Mouse (Mus musculus): Measurements from ENCODE around the gene Lrfn3. TPM values are rescaled to one million over a fixed set of nuclear protein-coding genes. Genes with fewer than 3 reads are reported as not detected.

Gene Lrfn3
- polyA plus RNA-seq, 1 experiment from 2014 or later: 2.1 TPM

GRCm38 (mm10) chr7:30322865-30323264, 39.7 kb downstream of the Lrfn3 start:
- Histone ChIP-seq H3K4me3 (peak overlapping the region; percentile 82), H3K4me2 (peak overlapping the region; percentile 94), H3K27me3 (replicated peaks) (peaks cover 12% of the 10 kb centered on the region), H3K9ac (peak overlapping the region; percentile 65), H3K4me1 (peaks cover 32% of the 10 kb centered on the region), H3K36me3 (no peaks in the 10 kb centered on the region), H3K9me3 (replicated peaks) (no peaks in the 10 kb centered on the region), H3K27ac (peak overlapping the region; percentile 87)
- 0 out of 2 replicates have a peak, but pooled peaks have one; percentile 1 for ATAC-seq
- 11% methylated on average over 6 of the region's 6 CpGs for WGBS (ENCODE audit: insufficient replicate concordance)

GRCm38 (mm10) chr7:30322285-30322667, 40.3 kb downstream of the Lrfn3 start:
- H3K36me3 ChIP-seq: no peaks in the 10 kb centered on the region
- peaks cover 6% of the 10 kb centered on the region for H3K27me3 ChIP-seq (replicated peaks)
- H3K9me3 ChIP-seq (replicated peaks): no peaks in the 10 kb centered on the region
- H3K4me2 ChIP-seq: peak overlapping the region; percentile 94
- ATAC-seq: peak; percentile 97
- peak overlapping the region; percentile 87 for H3K27ac ChIP-seq
- H3K4me1 ChIP-seq: peaks cover 32% of the 10 kb centered on the region
- WGBS (ENCODE audit: insufficient replicate concordance): 0% methylated on average over 20 of the region's 20 CpGs
- peak overlapping the region; percentile 86 for H3K9ac ChIP-seq
- H3K4me3 ChIP-seq: peak overlapping the region; percentile 82

GRCm38 (mm10) chr7:30321539-30322284, 40.9 kb downstream of the Lrfn3 start, which contains the start of gene E130208F15Rik:
Gene E130208F15Rik, plus strand, starts transcription at chr7:30321740.
- H3K9ac ChIP-seq: peak within 1 kb of the TSS; percentile 86
- under 1% methylated on average over 63 of the region's 63 CpGs for WGBS (ENCODE audit: insufficient replicate concordance)
- H3K4me1 ChIP-seq: peaks cover 32% of the 10 kb centered on the region
- H3K4me2 ChIP-seq: peak within 1 kb of the TSS; percentile 94
- peaks cover 3% of the 10 kb centered on the region; the same call in 1 of the 2 replicates for H3K27me3 ChIP-seq (replicated peaks)
- no peaks in the 10 kb centered on the region for H3K9me3 ChIP-seq (replicated peaks)
- peak; percentile 72 for ATAC-seq
- H3K36me3 ChIP-seq: no peaks in the 10 kb centered on the region
- H3K4me3 ChIP-seq: peak within 1 kb of the TSS; percentile 82
- peak within 1 kb of the TSS; percentile 87 for H3K27ac ChIP-seq

- Histone ChIP-seq H3K27ac (no peak overlapping the region), H3K36me3 (no peaks in the 10 kb centered on the region), H3K27me3 (replicated peaks) (peaks cover 3% of the 10 kb centered on the region; the same call in 1 of the 2 replicates), H3K9ac (peak overlapping the region; percentile 86), H3K9me3 (replicated peaks) (no peaks in the 10 kb centered on the region), H3K4me3 (peak overlapping the region; percentile 82), H3K4me2 (peak overlapping the region; percentile 94), H3K4me1 (peaks cover 32% of the 10 kb centered on the region)
- 79% methylated on average over 2 of the region's 2 CpGs for WGBS (ENCODE audit: insufficient replicate concordance)
- ATAC-seq: no peak
Observed at GRCm38 (mm10) chr7:30320946-30321345, 41.6 kb downstream of the Lrfn3 start.

- no peak overlapping the region for H3K4me3 ChIP-seq
- H3K9me3 ChIP-seq (replicated peaks): no peaks in the 10 kb centered on the region
- H3K36me3 ChIP-seq: no peaks in the 10 kb centered on the region
- H3K4me1 ChIP-seq: peaks cover 41% of the 10 kb centered on the region
- no peak overlapping the region for H3K27ac ChIP-seq
- no peak overlapping the region for H3K4me2 ChIP-seq
- ATAC-seq: no peak
- WGBS (ENCODE audit: insufficient replicate concordance): 80% methylated on average over 3 of the region's 3 CpGs
- no peaks in the 10 kb centered on the region for H3K27me3 ChIP-seq (replicated peaks)
- no peak overlapping the region for H3K9ac ChIP-seq
Observed at GRCm38 (mm10) chr7:30318142-30318541, 44.4 kb downstream of the Lrfn3 start.

- peaks cover 27% of the 10 kb centered on the region for H3K4me1 ChIP-seq
- peaks cover 8% of the 10 kb centered on the region; the same call in 1 of the 2 replicates for H3K36me3 ChIP-seq
- peak overlapping the region; percentile 46 for H3K4me2 ChIP-seq
- H3K4me3 ChIP-seq: peak overlapping the region; percentile 26; the same call in 1 of the 2 replicates
- no peak overlapping the region for H3K9ac ChIP-seq
- H3K9me3 ChIP-seq (replicated peaks): no peaks in the 10 kb centered on the region
- H3K27ac ChIP-seq: no peak overlapping the region
- H3K27me3 ChIP-seq (replicated peaks): no peaks in the 10 kb centered on the region
- ATAC-seq: no peak
- 52% methylated on average over 13 of the region's 13 CpGs for WGBS (ENCODE audit: insufficient replicate concordance)
Observed at GRCm38 (mm10) chr7:30315559-30316529, 46.7 kb downstream of the Lrfn3 start.

- peaks cover 20% of the 10 kb centered on the region for H3K4me1 ChIP-seq
- no peak within 1 kb of the TSS for H3K27ac ChIP-seq
- peaks cover 12% of the 10 kb centered on the region; the same call in 1 of the 2 replicates for H3K36me3 ChIP-seq
- H3K4me2 ChIP-seq: peak within 1 kb of the TSS; percentile 46
- ATAC-seq: peak; percentile 11; the same call in 1 of the 2 replicates
- H3K27me3 ChIP-seq (replicated peaks): no peaks in the 10 kb centered on the region
- 11% methylated on average over 9 of the region's 9 CpGs for WGBS (ENCODE audit: insufficient replicate concordance)
- no peaks in the 10 kb centered on the region for H3K9me3 ChIP-seq (replicated peaks)
- peak within 1 kb of the TSS; percentile 10; the same call in 1 of the 2 replicates for H3K9ac ChIP-seq
- H3K4me3 ChIP-seq: peak within 1 kb of the TSS; percentile 26
Observed at GRCm38 (mm10) chr7:30314721-30315155, 47.8 kb downstream of the Lrfn3 start, which contains the start of gene Syne4. Gene Syne4, plus strand, starts transcription at chr7:30314807.

GRCm38 (mm10) chr7:30313666-30314320, 48.8 kb downstream of the Lrfn3 start:
- Histone ChIP-seq H3K4me3 (peak overlapping the region; percentile 17; the same call in 1 of the 2 replicates), H3K36me3 (peaks cover 12% of the 10 kb centered on the region; the same call in 1 of the 2 replicates), H3K27ac (no peak overlapping the region), H3K4me1 (peaks cover 26% of the 10 kb centered on the region), H3K27me3 (replicated peaks) (no peaks in the 10 kb centered on the region), H3K9ac (no peak overlapping the region), H3K4me2 (peak overlapping the region; percentile 42), H3K9me3 (replicated peaks) (no peaks in the 10 kb centered on the region)
- WGBS (ENCODE audit: insufficient replicate concordance): 59% methylated on average over 27 of the region's 27 CpGs
- ATAC-seq: no peak

GRCm38 (mm10) chr7:30310136-30310535, 52.4 kb downstream of the Lrfn3 start:
- no peak overlapping the region for H3K9ac ChIP-seq
- no peak for ATAC-seq
- H3K36me3 ChIP-seq: peaks cover 12% of the 10 kb centered on the region; the same call in 1 of the 2 replicates
- no peak overlapping the region for H3K4me3 ChIP-seq
- no peaks in the 10 kb centered on the region for H3K27me3 ChIP-seq (replicated peaks)
- no peaks in the 10 kb centered on the region for H3K9me3 ChIP-seq (replicated peaks)
- H3K4me1 ChIP-seq: peaks cover 30% of the 10 kb centered on the region
- H3K4me2 ChIP-seq: no peak overlapping the region
- 75% methylated on average over 12 of the region's 12 CpGs for WGBS (ENCODE audit: insufficient replicate concordance)
- no peak overlapping the region for H3K27ac ChIP-seq

GRCm38 (mm10) chr7:30309395-30310129, 53.0 kb downstream of the Lrfn3 start:
- 45% methylated on average over 15 of the region's 15 CpGs for WGBS (ENCODE audit: insufficient replicate concordance)
- H3K36me3 ChIP-seq: peaks cover 12% of the 10 kb centered on the region; the same call in 1 of the 2 replicates
- H3K4me1 ChIP-seq: peaks cover 24% of the 10 kb centered on the region
- H3K4me2 ChIP-seq: peak overlapping the region; percentile 88
- peak overlapping the region; percentile 67; the same call in 1 of the 2 replicates for H3K9ac ChIP-seq
- no peak overlapping the region for H3K27ac ChIP-seq
- H3K9me3 ChIP-seq (replicated peaks): no peaks in the 10 kb centered on the region
- no peaks in the 10 kb centered on the region for H3K27me3 ChIP-seq (replicated peaks)
- peak overlapping the region; percentile 67 for H3K4me3 ChIP-seq
- ATAC-seq: no peak
